Mouse (Mus musculus): ENCODE data around the gene Ly6g6c. TPM values are rescaled to one million over a fixed set of nuclear protein-coding genes. Genes with fewer than 3 reads are reported as not detected.

The Ly6g6c gene
- not detected in 2 replicates for polyA plus RNA-seq (2014; fragmentation: Nextera tagmentation; extraction: Ambion mirVana)

DNA sequence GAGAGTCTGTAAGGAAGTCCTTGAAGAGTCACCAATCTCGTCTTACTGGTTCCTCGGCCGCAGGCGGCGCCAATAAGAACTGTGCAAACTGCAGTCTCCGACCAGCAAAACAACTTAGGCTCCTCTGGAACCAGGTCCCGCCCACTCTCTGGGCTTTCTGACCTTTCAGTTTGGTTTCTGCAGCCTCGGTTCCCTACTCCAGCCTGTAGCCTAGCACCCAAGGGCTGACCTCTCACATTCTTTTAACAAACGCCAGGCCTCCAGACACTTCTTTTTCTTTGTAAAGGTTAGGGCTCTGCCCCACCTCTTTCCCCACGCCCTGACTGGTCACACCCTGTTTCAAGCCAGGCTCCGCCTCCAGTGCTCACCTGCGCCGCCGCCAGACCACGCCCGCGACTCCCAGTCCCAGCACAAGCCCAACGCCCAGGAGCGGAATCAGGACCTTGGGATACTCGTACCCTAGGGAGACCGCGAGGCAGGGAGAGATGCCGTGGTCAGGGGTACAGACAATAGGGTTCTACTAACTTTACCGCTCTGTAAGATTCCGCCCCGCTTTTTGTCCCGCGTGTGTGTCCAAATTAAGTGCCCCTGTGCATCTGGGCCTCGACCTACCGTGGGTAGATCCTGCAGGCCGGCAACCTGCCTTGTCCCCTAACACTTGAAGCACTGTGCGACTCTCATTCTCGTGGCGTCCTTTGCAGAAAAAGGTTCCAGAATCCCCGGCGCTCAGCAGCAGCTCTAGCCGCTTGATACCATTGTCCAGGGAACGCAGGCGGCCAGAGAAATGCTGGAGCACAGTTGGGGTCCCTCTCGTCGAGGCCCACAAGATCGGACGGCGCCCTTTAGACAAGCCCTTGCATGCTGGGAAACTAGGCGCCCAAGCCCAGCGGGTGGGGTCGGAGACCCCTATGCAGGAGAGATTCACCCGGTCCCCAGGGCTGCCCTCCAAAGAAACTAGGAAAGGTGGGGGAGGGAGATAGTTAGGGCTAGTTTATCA is at the start of gene Ly6g6c:
Ly6g6c (plus strand) TSS at position 438 of the 997 bp plus-strand sequence.
- ATAC-seq (replicated peaks; ENCODE audit: insufficient number of reproducible peaks, low FRiP score, low TSS enrichment) = no peak; the same call in 1 of the 2 replicates
- peak within 1 kb of the TSS; percentile 38 for H3K4me3 ChIP-seq (ENCODE audit: low read depth, low read length)
- no peaks in the 10 kb centered on the region for H3K9me3 ChIP-seq (replicated peaks; ENCODE audit: control insufficient read depth, low read length)
- H3K4me1 ChIP-seq (ENCODE audit: control insufficient read depth, insufficient read depth, low read length) = peaks cover 16% of the 10 kb centered on the region
- H3K9ac ChIP-seq (ENCODE audit: low read depth, low read length) = peak within 1 kb of the TSS; percentile 52; the same call in 1 of the 2 replicates
- H3K36me3 ChIP-seq (ENCODE audit: control insufficient read depth, insufficient read depth, low read length) = peaks cover 13% of the 10 kb centered on the region
- 1% methylated on average over 48 of the region's 48 CpGs for WGBS (ENCODE audit: insufficient replicate concordance)
- H3K4me2 ChIP-seq = peak within 1 kb of the TSS; percentile 66
- peaks cover 50% of the 10 kb centered on the region for H3K27me3 ChIP-seq (ENCODE audit: control insufficient read depth, insufficient read depth, low read length)
- no peak within 1 kb of the TSS for H3K27ac ChIP-seq (ENCODE audit: low read depth, low read length)

DNA sequence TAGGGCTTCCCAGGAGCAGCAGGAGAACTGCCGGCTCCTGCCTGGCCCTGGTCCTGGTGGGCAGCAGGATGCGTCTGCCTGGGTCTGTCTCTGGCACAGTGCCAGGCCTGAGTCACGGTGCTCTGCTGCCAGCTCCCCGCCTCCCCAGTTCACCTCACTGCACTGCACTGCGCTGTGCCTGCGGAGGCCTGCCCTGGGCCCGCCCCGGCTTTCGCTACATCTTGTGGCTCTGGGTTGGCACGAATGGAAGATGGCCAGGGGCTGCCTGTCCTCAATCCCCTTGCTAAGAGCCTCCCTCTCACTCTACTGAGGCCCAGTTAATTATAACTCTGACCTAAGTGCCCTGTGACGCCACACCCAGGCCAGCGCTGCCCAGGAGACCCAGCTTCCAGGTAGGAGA is 48.8 kb upstream of the Ly6g6c start, which contains the start of gene Vwa7:
Vwa7 (plus strand) TSS at position 204 of the 400 bp plus-strand sequence.
- ATAC-seq (replicated peaks; ENCODE audit: insufficient number of reproducible peaks, low FRiP score, low TSS enrichment) = peak; percentile 47; the same call in 1 of the 2 replicates
- H3K4me1 ChIP-seq (ENCODE audit: control insufficient read depth, insufficient read depth, low read length) = peaks cover 10% of the 10 kb centered on the region
- no peak within 1 kb of the TSS for H3K27ac ChIP-seq (ENCODE audit: low read depth, low read length)
- no peaks in the 10 kb centered on the region for H3K27me3 ChIP-seq (ENCODE audit: control insufficient read depth, insufficient read depth, low read length)
- WGBS (ENCODE audit: insufficient replicate concordance) = 73% methylated on average over 12 of the region's 12 CpGs
- no peaks in the 10 kb centered on the region for H3K9me3 ChIP-seq (replicated peaks; ENCODE audit: control insufficient read depth, low read length)
- H3K4me3 ChIP-seq (ENCODE audit: low read depth, low read length) = no peak within 1 kb of the TSS
- peak within 1 kb of the TSS; percentile 2; the same call in 1 of the 2 replicates for H3K9ac ChIP-seq (ENCODE audit: low read depth, low read length)
- peaks cover 36% of the 10 kb centered on the region for H3K36me3 ChIP-seq (ENCODE audit: control insufficient read depth, insufficient read depth, low read length)
- no peak within 1 kb of the TSS for H3K4me2 ChIP-seq

DNA sequence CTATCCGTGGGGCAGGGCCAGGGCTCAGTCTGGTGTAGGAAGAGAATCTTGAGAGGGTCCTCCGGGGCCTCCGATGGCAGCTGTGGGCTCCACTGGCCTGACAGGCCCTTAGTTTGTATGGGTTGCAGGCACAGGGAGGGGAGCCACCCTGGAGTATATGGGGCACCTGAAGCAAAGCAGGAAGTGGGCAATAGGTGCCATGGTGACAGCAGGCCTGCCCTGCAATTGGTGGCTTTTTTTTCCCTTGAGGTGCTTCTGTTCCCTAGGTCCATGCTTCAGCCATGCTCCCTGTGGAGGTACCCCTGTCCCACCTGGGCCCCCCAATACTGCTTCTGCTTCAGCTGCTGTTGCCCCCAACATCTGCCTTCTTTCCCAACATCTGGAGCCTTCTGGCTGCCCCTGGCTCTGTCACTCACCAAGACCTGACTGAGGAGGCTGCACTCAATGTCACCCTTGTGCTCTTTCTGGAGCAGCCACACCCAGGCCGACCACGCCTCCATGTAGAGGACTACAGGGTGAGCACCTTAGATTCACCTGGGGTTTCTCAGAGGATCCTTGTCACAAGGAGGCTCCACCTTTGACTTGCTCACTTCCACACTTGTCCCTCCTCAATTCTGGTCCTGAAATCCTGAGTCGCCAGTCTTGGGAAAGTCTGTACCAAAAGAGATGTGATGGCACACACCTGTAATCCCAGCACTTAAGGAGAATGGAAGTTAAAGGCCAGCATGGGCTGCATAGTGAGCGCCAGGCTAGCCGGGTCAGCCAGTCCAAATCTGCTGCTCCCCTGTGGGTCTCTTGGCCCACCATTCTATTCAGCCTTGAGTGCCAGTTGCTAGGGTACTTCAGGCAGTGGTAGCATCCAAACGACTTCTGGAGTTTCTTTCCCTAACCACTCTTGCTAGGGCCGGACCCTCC is 48.1 kb upstream of the Ly6g6c start:
- no peak overlapping the region for H3K27ac ChIP-seq (ENCODE audit: low read depth, low read length)
- WGBS (ENCODE audit: insufficient replicate concordance) = 75% methylated on average over 10 of the region's 10 CpGs
- H3K9ac ChIP-seq (ENCODE audit: low read depth, low read length) = peak overlapping the region; percentile 2; the same call in 1 of the 2 replicates
- no peaks in the 10 kb centered on the region for H3K27me3 ChIP-seq (ENCODE audit: control insufficient read depth, insufficient read depth, low read length)
- peaks cover 30% of the 10 kb centered on the region for H3K36me3 ChIP-seq (ENCODE audit: control insufficient read depth, insufficient read depth, low read length)
- ATAC-seq (replicated peaks; ENCODE audit: insufficient number of reproducible peaks, low FRiP score, low TSS enrichment) = no peak
- H3K4me2 ChIP-seq = no peak overlapping the region
- H3K4me3 ChIP-seq (ENCODE audit: low read depth, low read length) = no peak overlapping the region
- no peaks in the 10 kb centered on the region for H3K9me3 ChIP-seq (replicated peaks; ENCODE audit: control insufficient read depth, low read length)
- peaks cover 16% of the 10 kb centered on the region for H3K4me1 ChIP-seq (ENCODE audit: control insufficient read depth, insufficient read depth, low read length)

- H3K27ac ChIP-seq (ENCODE audit: low read depth, low read length) = no peak overlapping the region
- peaks cover 17% of the 10 kb centered on the region for H3K4me1 ChIP-seq (ENCODE audit: control insufficient read depth, insufficient read depth, low read length)
- no peaks in the 10 kb centered on the region for H3K27me3 ChIP-seq (ENCODE audit: control insufficient read depth, insufficient read depth, low read length)
- H3K4me3 ChIP-seq (ENCODE audit: low read depth, low read length) = no peak overlapping the region
- H3K9me3 ChIP-seq (replicated peaks; ENCODE audit: control insufficient read depth, low read length) = no peaks in the 10 kb centered on the region
- WGBS (ENCODE audit: insufficient replicate concordance) = 71% methylated on average over 14 of the region's 14 CpGs
- H3K9ac ChIP-seq (ENCODE audit: low read depth, low read length) = no peak overlapping the region
- H3K4me2 ChIP-seq = no peak overlapping the region
- peaks cover 28% of the 10 kb centered on the region for H3K36me3 ChIP-seq (ENCODE audit: control insufficient read depth, insufficient read depth, low read length)
- no peak for ATAC-seq (replicated peaks; ENCODE audit: insufficient number of reproducible peaks, low FRiP score, low TSS enrichment)
These were observed 47.5 kb upstream of the Ly6g6c start for GRCm38 (mm10) chr17:35017706-35018030.

DNA sequence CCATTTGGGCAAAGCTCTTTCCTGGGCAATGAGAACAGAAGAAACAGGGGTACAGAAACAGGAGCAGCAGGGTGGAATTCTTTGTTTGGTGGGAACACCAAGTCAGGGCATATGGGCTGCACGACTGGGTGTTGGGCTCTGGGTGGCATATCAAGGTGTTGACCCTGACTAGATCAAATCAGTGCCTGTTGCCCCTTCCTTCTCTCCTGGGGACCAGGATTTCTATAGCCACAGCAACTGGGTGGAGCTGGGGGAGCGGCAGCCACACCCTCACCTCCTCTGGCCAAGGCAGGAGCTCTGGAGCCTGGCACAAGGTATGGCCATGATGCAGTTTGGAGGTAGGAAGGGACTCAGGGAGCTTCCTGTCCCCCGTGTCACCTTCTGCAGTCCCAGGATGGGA is 47.0 kb upstream of the Ly6g6c start:
- H3K27me3 ChIP-seq (ENCODE audit: control insufficient read depth, insufficient read depth, low read length) = no peaks in the 10 kb centered on the region
- no peak for ATAC-seq (replicated peaks; ENCODE audit: insufficient number of reproducible peaks, low FRiP score, low TSS enrichment)
- peaks cover 26% of the 10 kb centered on the region for H3K36me3 ChIP-seq (ENCODE audit: control insufficient read depth, insufficient read depth, low read length)
- no peak overlapping the region for H3K4me2 ChIP-seq
- peaks cover 17% of the 10 kb centered on the region for H3K4me1 ChIP-seq (ENCODE audit: control insufficient read depth, insufficient read depth, low read length)
- 75% methylated on average over 3 of the region's 3 CpGs for WGBS (ENCODE audit: insufficient replicate concordance)
- H3K4me3 ChIP-seq (ENCODE audit: low read depth, low read length) = no peak overlapping the region
- H3K9me3 ChIP-seq (replicated peaks; ENCODE audit: control insufficient read depth, low read length) = no peaks in the 10 kb centered on the region
- H3K9ac ChIP-seq (ENCODE audit: low read depth, low read length) = no peak overlapping the region
- no peak overlapping the region for H3K27ac ChIP-seq (ENCODE audit: low read depth, low read length)

GRCm38 (mm10) chr17:35019894-35020293 is 45.3 kb upstream of the Ly6g6c start:
- no peak overlapping the region for H3K4me2 ChIP-seq
- H3K27ac ChIP-seq (ENCODE audit: low read depth, low read length) = no peak overlapping the region
- WGBS (ENCODE audit: insufficient replicate concordance) = 79% methylated on average over 11 of the region's 11 CpGs
- H3K9me3 ChIP-seq (replicated peaks; ENCODE audit: control insufficient read depth, low read length) = no peaks in the 10 kb centered on the region
- peaks cover 28% of the 10 kb centered on the region for H3K4me1 ChIP-seq (ENCODE audit: control insufficient read depth, insufficient read depth, low read length)
- no peak overlapping the region for H3K4me3 ChIP-seq (ENCODE audit: low read depth, low read length)
- no peaks in the 10 kb centered on the region for H3K27me3 ChIP-seq (ENCODE audit: control insufficient read depth, insufficient read depth, low read length)
- no peak for ATAC-seq (replicated peaks; ENCODE audit: insufficient number of reproducible peaks, low FRiP score, low TSS enrichment)
- no peak overlapping the region for H3K9ac ChIP-seq (ENCODE audit: low read depth, low read length)
- H3K36me3 ChIP-seq (ENCODE audit: control insufficient read depth, insufficient read depth, low read length) = peaks cover 11% of the 10 kb centered on the region

DNA sequence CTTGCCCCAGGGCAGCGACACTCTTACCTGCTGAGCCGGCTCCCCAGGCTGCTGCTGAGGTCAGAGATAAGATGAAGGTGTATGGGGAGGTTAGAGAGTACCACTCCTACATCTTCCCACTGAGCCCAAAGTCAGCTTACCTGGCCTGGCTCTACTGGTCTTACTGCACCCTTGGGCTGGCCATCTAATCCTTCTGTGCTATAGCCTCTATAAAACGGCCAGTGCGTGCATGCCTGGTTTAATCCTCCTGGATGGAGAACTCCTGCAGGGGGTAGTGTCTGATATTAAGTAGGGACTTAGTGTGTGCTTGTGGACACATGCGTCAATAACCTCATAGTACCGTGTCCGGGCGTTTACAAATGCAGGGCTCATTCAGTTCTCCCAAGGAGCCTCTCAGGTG is 44.6 kb upstream of the Ly6g6c start:
- Histone ChIP-seq H3K9me3 (replicated peaks; ENCODE audit: control insufficient read depth, low read length) (no peaks in the 10 kb centered on the region), H3K27me3 (ENCODE audit: control insufficient read depth, insufficient read depth, low read length) (no peaks in the 10 kb centered on the region), H3K4me1 (ENCODE audit: control insufficient read depth, insufficient read depth, low read length) (peaks cover 30% of the 10 kb centered on the region), H3K4me2 (no peak overlapping the region), H3K36me3 (ENCODE audit: control insufficient read depth, insufficient read depth, low read length) (peaks cover 5% of the 10 kb centered on the region), H3K4me3 (ENCODE audit: low read depth, low read length) (no peak overlapping the region), H3K9ac (ENCODE audit: low read depth, low read length) (no peak overlapping the region), H3K27ac (ENCODE audit: low read depth, low read length) (no peak overlapping the region)
- no peak for ATAC-seq (replicated peaks; ENCODE audit: insufficient number of reproducible peaks, low FRiP score, low TSS enrichment)
- 82% methylated on average over 8 of the region's 8 CpGs for WGBS (ENCODE audit: insufficient replicate concordance)

- H3K4me2 ChIP-seq = peak overlapping the region; percentile 53
- WGBS (ENCODE audit: insufficient replicate concordance) = 6% methylated on average over 17 of the region's 17 CpGs
- ATAC-seq (replicated peaks; ENCODE audit: insufficient number of reproducible peaks, low FRiP score, low TSS enrichment) = peak; percentile 39; the same call in 1 of the 2 replicates
- H3K9me3 ChIP-seq (replicated peaks; ENCODE audit: control insufficient read depth, low read length) = no peaks in the 10 kb centered on the region
- no peaks in the 10 kb centered on the region for H3K27me3 ChIP-seq (ENCODE audit: control insufficient read depth, insufficient read depth, low read length)
- peaks cover under 1% of the 10 kb centered on the region; the same call in 1 of the 2 replicates for H3K36me3 ChIP-seq (ENCODE audit: control insufficient read depth, insufficient read depth, low read length)
- H3K4me3 ChIP-seq (ENCODE audit: low read depth, low read length) = no peak overlapping the region
- H3K4me1 ChIP-seq (ENCODE audit: control insufficient read depth, insufficient read depth, low read length) = peaks cover 26% of the 10 kb centered on the region
- H3K27ac ChIP-seq (ENCODE audit: low read depth, low read length) = peak overlapping the region; percentile 77
- H3K9ac ChIP-seq (ENCODE audit: low read depth, low read length) = no peak overlapping the region
These were observed 43.9 kb upstream of the Ly6g6c start for GRCm38 (mm10) chr17:35021163-35021808.
